Mouse (Mus musculus) embryonic facial prominence, embryonic 10.5 days (tissue): Measurements from ENCODE around the gene Tpm3. TPM values are rescaled to one million over a fixed set of nuclear protein-coding genes. Genes with fewer than 3 reads are reported as not detected.
"Not testable (repeated sequence)": the region's sequence is repeated elsewhere in the genome, so short reads cannot be mapped to it uniquely, and the experiment has no call there.

Source experiments
- DNase-seq: peaks from one replicate; pipeline ENCODE4 v3.0.0-alpha.2; 2017; ENCODE audit warnings: low spot score
- H3K27ac ChIP-seq: fragments of 300-500 bp; sonication (generic); replicated peaks from 2 replicates; pipeline ENCODE4 v1.5.1; 2016; ENCODE audit warnings: mild to moderate bottlenecking
- H3K27me3 ChIP-seq: fragments of 300-500 bp; sonication (generic); replicated peaks from 2 replicates; pipeline ENCODE4 v1.6.1; 2016; ENCODE audit warnings: low read depth, mild to moderate bottlenecking; ENCODE audit not compliant: poor library complexity, severe bottlenecking
- H3K36me3 ChIP-seq: fragments of 300-500 bp; sonication (generic); replicated peaks from 2 replicates; pipeline ENCODE4 v1.6.1; 2016; ENCODE audit warnings: mild to moderate bottlenecking, moderate library complexity
- H3K4me1 ChIP-seq: fragments of 300-500 bp; sonication (generic); 2 replicates; pipeline ENCODE4 v1.6.1; 2016
- H3K4me3 ChIP-seq: fragments of 300-500 bp; sonication (generic); 2 replicates; pipeline ENCODE4 v1.5.1; 2016; ENCODE audit warnings: mild to moderate bottlenecking, moderate library complexity
- H3K9me3 ChIP-seq: fragments of 300-500 bp; sonication (generic); 2 replicates; pipeline ENCODE4 v1.6.1; 2016; ENCODE audit warnings: mild to moderate bottlenecking
- WGBS: fragments of 180-500 bp; shearing (Covaris S2); methylation state at CpG from one replicate; pipeline ENCODE4 v1.1.7; 2016; 5-methylcytosine and 5-hydroxymethylcytosine counted together
- polyA plus RNA-seq: library from polyadenylated mRNA; unstranded; fragments of >200 nt; fragmentation: Nextera tagmentation; extraction: Ambion mirVana; gene quantifications from 2 replicates; pipeline ENCODE4 v1.2.1, GENCODE M21; 2016

The Tpm3 gene
- polyA plus RNA-seq, 1 experiment from 2014 or later = 597 TPM

GRCm38 (mm10) chr3:90122036-90122435 lies 49.6 kb downstream of the Tpm3 start:
- not testable (repeated sequence) for H3K27me3 ChIP-seq, H3K27ac ChIP-seq, H3K36me3 ChIP-seq, H3K9me3 ChIP-seq, H3K4me1 ChIP-seq, DNase-seq, H3K4me3 ChIP-seq
- WGBS = 82% methylated on average over 5 of the region's 5 CpGs

GRCm38 (mm10) chr3:90125710-90126109 lies 53.3 kb downstream of the Tpm3 start:
- Histone ChIP-seq H3K36me3 (no peaks in the 10 kb centered on the region), H3K4me3 (no peak overlapping the region), H3K4me1 (no peaks in the 10 kb centered on the region), H3K27me3 (no peaks in the 10 kb centered on the region), H3K9me3 (no peaks in the 10 kb centered on the region), H3K27ac (no peak overlapping the region)
- no peak for DNase-seq
- 79% methylated on average over 5 of the region's 5 CpGs for WGBS

- no peaks in the 10 kb centered on the region for H3K27me3 ChIP-seq
- H3K36me3 ChIP-seq = no peaks in the 10 kb centered on the region
- no peak overlapping the region for H3K4me3 ChIP-seq
- WGBS = 93% methylated on average over 6 of the region's 6 CpGs
- no peaks in the 10 kb centered on the region for H3K9me3 ChIP-seq
- no peak overlapping the region for H3K27ac ChIP-seq
- DNase-seq = no peak
- H3K4me1 ChIP-seq = no peaks in the 10 kb centered on the region
Observed at GRCm38 (mm10) chr3:90127881-90128280, 55.4 kb downstream of the Tpm3 start.

GRCm38 (mm10) chr3:90132745-90133144 lies 60.3 kb downstream of the Tpm3 start:
- WGBS = 77% methylated on average over 3 of the region's 3 CpGs
- H3K36me3 ChIP-seq = no peaks in the 10 kb centered on the region
- no peaks in the 10 kb centered on the region for H3K9me3 ChIP-seq
- no peaks in the 10 kb centered on the region for H3K4me1 ChIP-seq
- H3K4me3 ChIP-seq = no peak overlapping the region
- no peak overlapping the region for H3K27ac ChIP-seq
- no peaks in the 10 kb centered on the region for H3K27me3 ChIP-seq
- no peak for DNase-seq

GRCm38 (mm10) chr3:90133331-90133730 lies 60.9 kb downstream of the Tpm3 start:
- Histone ChIP-seq H3K4me3 (no peak overlapping the region), H3K27me3 (no peaks in the 10 kb centered on the region), H3K36me3 (no peaks in the 10 kb centered on the region), H3K27ac (no peak overlapping the region), H3K4me1 (no peaks in the 10 kb centered on the region), H3K9me3 (no peaks in the 10 kb centered on the region)
- WGBS = 91% methylated on average over 1 of the region's 1 CpGs
- no peak for DNase-seq

- no peak for DNase-seq
- WGBS = 59% methylated on average over 3 of the region's 3 CpGs
- Histone ChIP-seq H3K27me3 (no peaks in the 10 kb centered on the region), H3K9me3 (no peaks in the 10 kb centered on the region), H3K27ac (no peak overlapping the region), H3K36me3 (no peaks in the 10 kb centered on the region), H3K4me1 (no peaks in the 10 kb centered on the region), H3K4me3 (no peak overlapping the region)
Observed at GRCm38 (mm10) chr3:90134483-90134882, 62.0 kb downstream of the Tpm3 start.

GRCm38 (mm10) chr3:90134993-90135392 lies 62.5 kb downstream of the Tpm3 start:
- 83% methylated on average over 5 of the region's 5 CpGs for WGBS
- no peaks in the 10 kb centered on the region for H3K36me3 ChIP-seq
- H3K9me3 ChIP-seq = no peaks in the 10 kb centered on the region
- no peaks in the 10 kb centered on the region for H3K27me3 ChIP-seq
- DNase-seq = no peak
- no peaks in the 10 kb centered on the region for H3K4me1 ChIP-seq
- H3K4me3 ChIP-seq = no peak overlapping the region
- no peak overlapping the region for H3K27ac ChIP-seq

- H3K4me1 ChIP-seq = no peaks in the 10 kb centered on the region
- WGBS = 31% methylated on average over 13 of the region's 13 CpGs
- no peak overlapping the region for H3K4me3 ChIP-seq
- H3K36me3 ChIP-seq = no peaks in the 10 kb centered on the region
- no peaks in the 10 kb centered on the region for H3K27me3 ChIP-seq
- no peaks in the 10 kb centered on the region for H3K9me3 ChIP-seq
- DNase-seq = peak; percentile 26
- no peak overlapping the region for H3K27ac ChIP-seq
Observed at GRCm38 (mm10) chr3:90136660-90137059, 64.2 kb downstream of the Tpm3 start.

GRCm38 (mm10) chr3:90137606-90138005 lies 65.2 kb downstream of the Tpm3 start:
- WGBS = 69% methylated on average over 1 of the region's 1 CpGs
- Histone ChIP-seq H3K4me1 (no peaks in the 10 kb centered on the region), H3K9me3 (no peaks in the 10 kb centered on the region), H3K36me3 (no peaks in the 10 kb centered on the region), H3K27ac (no peak overlapping the region), H3K27me3 (no peaks in the 10 kb centered on the region), H3K4me3 (no peak overlapping the region)
- DNase-seq = no peak

- Histone ChIP-seq H3K4me1 (no peaks in the 10 kb centered on the region), H3K36me3 (no peaks in the 10 kb centered on the region), H3K4me3 (no peak overlapping the region), H3K27me3 (no peaks in the 10 kb centered on the region), H3K27ac (no peak overlapping the region), H3K9me3 (no peaks in the 10 kb centered on the region)
- WGBS = 92% methylated on average over 3 of the region's 3 CpGs
- DNase-seq = no peak
Observed at GRCm38 (mm10) chr3:90139962-90140361, 67.5 kb downstream of the Tpm3 start.

GRCm38 (mm10) chr3:90145461-90145860 lies 73.0 kb downstream of the Tpm3 start:
- H3K4me3 ChIP-seq = no peak overlapping the region

GRCm38 (mm10) chr3:90146651-90147050 lies 74.2 kb downstream of the Tpm3 start:
- Histone ChIP-seq H3K27me3 (no peaks in the 10 kb centered on the region), H3K9me3 (no peaks in the 10 kb centered on the region), H3K36me3 (no peaks in the 10 kb centered on the region), H3K27ac (no peak overlapping the region), H3K4me1 (no peaks in the 10 kb centered on the region), H3K4me3 (no peak overlapping the region)
- WGBS = 93% methylated on average over 1 of the region's 1 CpGs
- no peak for DNase-seq

More at GRCm38 (mm10) chr3:90145461-90145860, 73.0 kb downstream of the Tpm3 start:
- DNase-seq = no peak
- Histone ChIP-seq H3K36me3 (no peaks in the 10 kb centered on the region), H3K27me3 (no peaks in the 10 kb centered on the region), H3K9me3 (no peaks in the 10 kb centered on the region), H3K27ac (no peak overlapping the region), H3K4me1 (no peaks in the 10 kb centered on the region)
- WGBS = 82% methylated on average over 3 of the region's 3 CpGs
